In the genomic region with DNA sequence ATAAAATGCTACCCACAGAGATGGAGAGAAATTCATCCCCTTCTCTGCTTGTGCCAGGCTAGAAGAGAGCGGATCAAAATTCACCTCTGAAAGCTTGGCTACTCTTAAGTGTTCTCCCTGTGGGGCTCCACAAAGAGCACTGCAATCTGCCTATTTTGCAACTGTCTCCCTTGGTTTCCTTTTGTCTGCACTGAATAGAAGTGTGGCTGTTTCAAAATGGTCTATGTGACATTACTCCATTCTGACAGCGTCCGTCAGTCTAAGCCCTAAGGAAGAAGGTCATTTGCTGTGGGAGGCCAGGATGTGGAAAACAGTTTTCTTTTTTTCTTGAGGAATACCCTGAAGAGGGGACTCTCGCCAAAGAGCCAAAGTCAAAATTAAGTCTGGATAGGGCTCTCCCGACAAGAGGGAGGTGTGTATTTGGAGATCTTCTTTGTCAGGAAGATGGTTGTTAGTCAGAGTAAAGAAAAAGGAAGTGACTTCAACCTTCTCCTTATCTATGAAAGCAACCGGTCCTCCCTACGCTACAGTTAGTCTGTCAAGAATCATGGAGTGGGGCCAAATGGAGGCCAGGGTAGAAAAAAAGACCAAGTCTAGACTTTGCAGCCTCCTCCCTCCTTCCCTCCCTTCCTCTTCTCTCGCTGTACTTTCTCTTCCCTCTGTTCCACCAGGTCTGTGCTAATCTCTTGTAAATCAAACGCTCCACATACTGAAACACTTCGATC, we compare ENCODE assay signal across 15 mouse cellular contexts.
A peak's percentile ranks its signal among the peaks of the same experiment; 100 is the strongest.
DNase-seq lines count a peak whose midpoint lies in the region; ATAC-seq lines count a peak whose summit lies in the region.
"Had no signal": no experiment of that assay in that cellular context is flagged by ENCODE, and none has a peak within 500 bp of the region (broad histone marks: within the 10 kb centered on the region; RNA-seq: fewer than 3 reads in every experiment).

No protein-coding gene starts in this region.

- intact Hi-C loops in heart, postnatal 36 days (cut with DNase I) = no loop called here

- ATAC-seq in heart, embryonic 12.5 days (ENCODE audit: insufficient number of reproducible peaks, low FRiP score) = peak; percentile 74
- ATAC-seq in common myeloid progenitor, adult 5-6 weeks (replicated peaks; ENCODE audit: low read depth, poor library complexity, severe bottlenecking) = peak; percentile 83
- ATAC-seq in liver, embryonic 15.5 days (ENCODE audit: insufficient read depth) = no peak
- ATAC-seq: forebrain, postnatal 0 days had no signal

- H3K4me1 ChIP-seq in heart, embryonic 12.5 days (replicated peaks) = peaks cover 35% of the 10 kb centered on the region
- 0 out of 2 replicates have a peak, but pooled peaks cover 7% of the 10 kb centered on the region for H3K4me1 ChIP-seq in liver, embryonic 15.5 days (replicated peaks)

- H3K9me3 ChIP-seq in heart, embryonic 12.5 days (replicated peaks) = 0 out of 2 replicates have a peak, but pooled peaks cover 4% of the 10 kb centered on the region
- H3K9me3 ChIP-seq in liver, embryonic 15.5 days (replicated peaks) = no peaks in the 10 kb centered on the region

- H3K4me2 ChIP-seq in heart, embryonic 12.5 days = no peak overlapping the region
- no peak overlapping the region; the same call in 1 of the 2 replicates for H3K4me2 ChIP-seq in liver, embryonic 15.5 days
- H3K4me2 ChIP-seq: hindbrain, embryonic 14.5 days had no signal

- peak overlapping the region; percentile 58 for H3K27ac ChIP-seq in heart, embryonic 12.5 days (ENCODE audit: poor library complexity, severe bottlenecking)
- 0 out of 2 replicates have a peak overlapping the region, but pooled peaks have one; percentile 15 for H3K27ac ChIP-seq in liver, embryonic 15.5 days (replicated peaks)
- H3K27ac ChIP-seq: hindbrain, embryonic 14.5 days had no signal

- no peak overlapping the region for H3K9ac ChIP-seq in heart, embryonic 12.5 days
- no peak overlapping the region for H3K9ac ChIP-seq in liver, embryonic 15.5 days
- H3K9ac ChIP-seq: forebrain, postnatal 0 days; hindbrain, embryonic 14.5 days had no signal

- 41% methylated on average over 10 of the region's 10 CpGs for WGBS in heart, embryonic 12.5 days
- 22% methylated on average over 10 of the region's 10 CpGs for WGBS in liver, embryonic 15.5 days (ENCODE audit: insufficient replicate concordance)

- H3K36me3 ChIP-seq in heart, embryonic 12.5 days = no peaks in the 10 kb centered on the region
- H3K36me3 ChIP-seq in liver, embryonic 15.5 days (replicated peaks) = no peaks in the 10 kb centered on the region

- no peak overlapping the region for H3K4me3 ChIP-seq in heart, embryonic 12.5 days
- H3K4me3 ChIP-seq in liver, embryonic 15.5 days (replicated peaks) = no peak overlapping the region

- no peak for DNase-seq in heart, postnatal 36 days
- peak; percentile 28 for DNase-seq in ES-CJ7 (ENCODE audit: low read depth, low spot score)
- DNase-seq in adrenal gland, postnatal 14 days = no peak
- no peak for DNase-seq in T-cell, adult 2 months (ENCODE audit: low spot score)
- DNase-seq in ovary, postnatal 14 days (ENCODE audit: low spot score) = no peak
- DNase-seq: forebrain, postnatal 0 days; gastrocnemius, postnatal 25 days; kidney, adult 11 months; lung, postnatal 14 days; right cerebral cortex, postnatal 25 days; thymus, postnatal 14 days had no signal

- no peaks in the 10 kb centered on the region for H3K27me3 ChIP-seq in heart, embryonic 12.5 days (replicated peaks)
- H3K27me3 ChIP-seq in liver, embryonic 15.5 days = no peaks in the 10 kb centered on the region; the same call in 1 of the 2 replicates
